Mouse (Mus musculus) C2C12 (cell line): ENCODE results near the gene Fgfr1op2.

Experiments
- CEBPB ChIP-seq: IDR thresholded peaks from one replicate; pipeline ENCODE4 v1.6.1; 2011; ENCODE audit warnings: low read depth, mild to moderate bottlenecking, control low read depth, moderate library complexity
- CTCF ChIP-seq: IDR thresholded peaks from one replicate; pipeline ENCODE4 v1.5.1; 2011; ENCODE audit not compliant: control insufficient read depth, insufficient read depth, insufficient read length
- USF1 ChIP-seq: IDR thresholded peaks from one replicate; pipeline ENCODE4 v1.6.1; 2011; ENCODE audit warnings: low read depth, mild to moderate bottlenecking, control low read depth, moderate library complexity

- TF ChIP-seq CTCF = no peak
- no peak for TF ChIP-seq CEBPB
- no peak for TF ChIP-seq USF1
Observed at GRCm38 (mm10) chr6:146611385-146611784, 34.4 kb downstream of the Fgfr1op2 start.
